Mouse (Mus musculus) c-Kit-positive CD71-negative TER-119-negative erythroid progenitor cells, embryonic 14.5 days (primary cell): ENCODE measurements around the gene Kcnk15.

Experiments used
- DNase-seq: peaks from one replicate; pipeline ENCODE4 v3.0.0-alpha.2; 2013; ENCODE audit warnings: low read depth

Gene Kcnk15

DNA sequence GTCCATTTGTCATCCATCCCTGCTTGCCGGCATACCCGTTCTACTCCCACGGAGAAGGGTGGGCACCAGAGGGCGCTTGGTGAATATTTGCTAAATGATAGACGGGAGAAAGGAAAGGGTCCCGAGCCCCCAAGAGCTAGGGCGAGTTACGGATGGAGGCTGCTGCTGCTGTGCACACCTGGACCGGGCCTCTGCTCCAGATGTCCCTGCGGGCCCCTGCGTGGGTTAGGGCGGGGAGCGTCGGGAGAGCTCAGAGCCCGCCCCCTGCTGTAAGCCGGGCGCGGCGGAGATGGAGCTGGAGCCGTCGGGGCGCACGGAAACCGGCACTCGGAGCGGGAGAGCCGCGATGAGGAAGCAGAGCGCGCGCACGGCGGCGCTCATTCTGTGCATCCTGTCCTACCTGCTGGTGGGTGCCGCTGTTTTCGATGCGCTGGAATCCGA, at the start of gene Kcnk15:
TSS of gene Kcnk15 (plus strand) at position 191 of the 441 bp plus-strand sequence.
- DNase-seq: no peak

DNA sequence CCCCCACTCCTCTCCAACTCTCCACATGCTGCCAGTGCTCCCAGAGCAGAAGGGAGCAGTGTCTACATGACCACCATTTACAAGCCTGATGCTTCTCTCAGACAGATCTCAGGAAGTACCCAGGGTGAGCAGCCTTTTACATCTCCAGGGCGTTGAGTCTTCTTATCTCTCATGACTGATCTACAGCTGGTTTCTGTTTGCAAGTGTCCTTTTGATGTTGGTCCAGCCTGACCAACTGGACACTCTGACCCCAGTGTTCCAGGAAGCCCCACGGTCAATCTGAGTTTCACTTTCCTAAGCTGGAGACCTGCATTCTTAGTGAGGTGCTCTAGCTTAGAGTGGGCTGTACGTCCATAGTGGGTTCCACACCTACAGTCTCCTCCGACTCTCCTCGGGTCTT, 49.6 kb upstream of the Kcnk15 start:
- DNase-seq: no peak

- DNase-seq: no peak
Observed at GRCm38 (mm10) chr2:163809166-163809565, 44.3 kb upstream of the Kcnk15 start.

GRCm38 (mm10) chr2:163809704-163810103, 43.7 kb upstream of the Kcnk15 start:
- no peak for DNase-seq

GRCm38 (mm10) chr2:163813077-163813476, 40.4 kb upstream of the Kcnk15 start:
- no peak for DNase-seq

DNA sequence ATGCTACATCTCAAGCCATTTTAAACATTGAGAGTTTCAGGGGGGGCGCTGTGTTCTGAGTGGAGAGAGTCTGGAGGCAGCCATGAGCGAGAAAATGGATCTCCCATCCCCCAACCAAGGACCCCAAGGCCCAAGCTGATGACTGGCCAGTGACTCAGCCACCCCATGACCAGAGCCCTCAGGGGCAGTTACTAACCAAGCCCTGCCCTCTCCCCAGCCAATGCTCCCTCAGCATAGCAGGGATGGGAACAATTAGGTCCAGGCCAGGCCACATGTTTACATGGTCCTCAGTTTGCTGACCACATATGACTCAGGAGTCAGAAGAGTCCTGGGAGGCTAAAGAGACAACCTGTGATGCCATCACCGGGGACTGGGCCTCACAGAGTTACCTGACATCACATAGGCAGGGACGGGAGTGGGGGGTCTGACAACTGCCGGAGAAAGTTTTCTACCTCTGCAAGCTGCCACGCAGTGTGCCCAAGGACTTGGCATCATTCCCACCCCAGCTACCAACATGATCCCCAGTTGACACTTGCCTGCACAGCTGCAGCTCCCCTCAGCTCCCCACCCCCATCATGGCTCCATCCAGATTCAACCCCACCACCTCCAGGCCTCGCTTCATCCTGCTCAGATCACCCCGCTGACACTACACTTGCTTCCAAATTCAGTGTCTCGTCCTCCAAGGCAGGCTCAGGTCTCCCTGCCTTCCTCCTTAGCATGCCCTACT, 38.5 kb upstream of the Kcnk15 start:
- DNase-seq: no peak

GRCm38 (mm10) chr2:163820607-163821006, 32.8 kb upstream of the Kcnk15 start, which contains the start of gene Ccn5:
Gene Ccn5 (plus strand): TSS chr2:163820861.
- no peak for DNase-seq

GRCm38 (mm10) chr2:163823248-163823647, 30.2 kb upstream of the Kcnk15 start:
- DNase-seq: peak; percentile 36

- no peak for DNase-seq
Observed at GRCm38 (mm10) chr2:163823771-163824170, 29.7 kb upstream of the Kcnk15 start.

GRCm38 (mm10) chr2:163825861-163826260, 27.6 kb upstream of the Kcnk15 start:
- no peak for DNase-seq

DNA sequence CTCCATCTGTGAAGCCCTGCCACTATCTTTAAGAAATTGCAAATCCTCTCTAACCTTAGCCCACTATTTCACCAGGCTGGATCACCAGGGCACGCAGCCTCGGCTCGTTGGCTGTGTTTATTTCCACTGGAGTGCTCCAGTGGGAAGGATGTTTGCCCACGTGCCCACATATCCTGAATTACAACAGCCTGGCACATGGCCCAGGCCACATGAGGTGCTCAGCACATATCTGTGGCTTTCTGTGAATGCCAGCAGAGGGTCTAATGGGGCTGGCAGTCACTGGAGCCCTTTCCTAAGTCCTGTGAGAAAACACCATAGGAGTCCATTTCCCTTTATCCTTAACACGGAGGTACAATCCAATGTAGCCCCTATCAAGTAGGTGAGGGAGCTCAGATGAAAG, 27.0 kb upstream of the Kcnk15 start:
- DNase-seq: no peak

DNA sequence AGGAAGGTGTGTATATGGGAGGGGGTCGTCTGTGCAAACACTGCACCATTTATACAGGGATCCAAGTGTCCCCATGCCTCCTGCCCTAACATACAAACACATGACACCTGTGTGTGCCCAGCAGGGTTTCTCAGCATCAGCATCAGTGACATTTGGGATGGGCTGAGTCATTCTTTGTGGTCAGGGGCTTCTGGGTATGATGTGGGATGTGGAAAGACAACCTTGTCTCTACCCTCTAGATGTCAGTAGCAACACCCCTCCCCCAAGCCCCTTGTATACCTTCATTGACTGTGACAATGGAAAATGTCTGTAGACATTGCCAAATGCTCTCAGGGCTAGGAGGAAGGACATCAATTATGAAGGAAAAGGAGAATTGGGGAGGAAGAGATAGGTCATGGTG, 22.3 kb upstream of the Kcnk15 start:
- no peak for DNase-seq

DNA sequence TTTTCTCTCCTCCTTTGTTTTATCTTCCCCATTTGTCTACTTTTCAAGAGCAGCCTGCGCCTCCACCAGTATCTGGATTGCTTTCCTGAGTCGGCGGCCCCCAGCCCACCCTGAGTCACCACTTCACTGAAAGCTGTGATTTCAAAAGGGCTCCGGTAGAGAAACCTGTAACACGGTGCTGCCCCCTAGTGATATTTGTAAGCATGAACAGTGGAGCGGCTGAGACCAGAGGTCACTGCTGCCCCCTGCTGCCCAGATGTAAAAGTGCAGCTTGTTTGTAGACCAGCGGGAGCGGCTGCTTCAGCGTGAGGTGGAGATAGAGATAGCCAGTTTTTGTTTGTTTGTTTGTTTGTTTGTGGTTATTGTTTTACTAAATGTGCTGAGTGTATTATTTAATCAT, 15.4 kb upstream of the Kcnk15 start:
- peak; percentile 68 for DNase-seq

GRCm38 (mm10) chr2:163839519-163839918, 13.9 kb upstream of the Kcnk15 start:
- DNase-seq: no peak

DNA sequence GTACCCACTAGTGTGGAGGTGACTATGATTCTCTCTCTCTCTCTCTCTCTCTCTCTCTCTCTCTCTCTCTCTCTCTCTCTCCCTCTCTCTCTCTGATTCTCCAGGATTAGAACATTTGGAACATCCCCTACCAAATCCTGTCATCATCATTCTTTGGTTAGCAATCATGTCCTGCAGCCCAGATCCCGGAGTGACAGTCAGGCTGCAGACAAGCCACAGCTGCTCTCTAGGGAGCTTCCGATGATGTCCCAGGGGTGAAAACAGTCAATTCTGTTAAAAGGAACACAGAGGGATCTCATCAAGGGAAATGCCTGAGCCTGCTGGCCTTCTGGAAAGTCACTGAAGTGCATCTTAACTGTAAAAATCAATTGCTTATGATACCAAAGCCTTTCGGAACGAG, 11.4 kb upstream of the Kcnk15 start:
- DNase-seq: no peak

- no peak for DNase-seq
Observed at GRCm38 (mm10) chr2:163857233-163857632, 3.8 kb downstream of the Kcnk15 start.

DNA sequence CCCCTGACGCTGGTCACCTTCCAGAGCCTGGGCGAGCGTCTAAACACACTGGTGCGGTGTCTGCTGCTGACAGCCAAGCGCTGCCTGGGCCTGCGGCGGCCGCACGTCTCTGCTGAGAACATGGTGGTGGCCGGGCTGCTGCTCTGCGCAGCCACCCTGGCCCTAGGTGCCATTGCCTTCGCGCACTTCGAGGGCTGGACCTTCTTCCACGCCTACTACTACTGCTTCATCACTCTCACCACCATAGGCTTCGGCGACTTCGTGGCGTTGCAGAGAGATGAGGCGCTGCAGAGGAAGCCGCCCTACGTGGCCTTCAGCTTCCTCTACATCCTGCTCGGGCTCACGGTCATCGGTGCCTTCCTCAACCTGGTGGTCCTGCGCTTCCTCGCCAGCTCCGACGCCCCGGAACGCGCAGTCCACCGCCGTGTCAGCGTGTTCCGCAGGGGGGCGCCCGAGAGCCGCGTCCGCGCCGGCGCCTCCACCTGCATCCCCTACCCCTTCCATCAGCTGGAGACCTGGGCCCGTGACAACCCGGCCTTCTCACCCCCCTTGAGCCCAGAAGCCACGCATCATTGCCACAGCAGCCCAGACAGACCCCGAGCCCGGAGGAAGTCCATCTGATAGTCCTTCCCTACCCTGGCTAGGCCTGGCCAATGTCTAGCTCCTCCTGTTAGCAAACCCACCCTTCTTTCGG, 5.0 kb downstream of the Kcnk15 start:
- no peak for DNase-seq

DNA sequence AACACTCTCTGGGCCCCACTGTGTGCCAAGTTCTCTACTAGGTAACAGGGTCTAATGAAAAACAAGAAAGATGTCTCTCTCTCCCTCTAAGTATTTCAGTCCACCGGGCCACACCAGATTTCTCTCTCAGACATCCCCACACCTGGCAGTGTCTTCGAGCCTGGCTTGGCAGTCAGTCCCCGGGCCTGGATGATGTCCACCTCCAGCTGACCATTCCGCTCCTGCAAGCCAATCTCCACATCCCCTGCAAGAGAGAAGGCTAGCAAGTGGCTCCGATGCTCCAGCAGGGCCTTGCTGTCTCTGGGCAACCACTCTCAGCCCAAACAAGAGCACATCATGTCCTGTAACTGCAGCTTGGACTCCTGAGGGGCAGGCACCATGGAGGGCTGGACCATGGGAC, 11.9 kb downstream of the Kcnk15 start:
- DNase-seq: no peak

GRCm38 (mm10) chr2:163866061-163866460, 12.6 kb downstream of the Kcnk15 start:
- no peak for DNase-seq

- DNase-seq: no peak
Observed at GRCm38 (mm10) chr2:163869783-163870182, 16.3 kb downstream of the Kcnk15 start.

DNA sequence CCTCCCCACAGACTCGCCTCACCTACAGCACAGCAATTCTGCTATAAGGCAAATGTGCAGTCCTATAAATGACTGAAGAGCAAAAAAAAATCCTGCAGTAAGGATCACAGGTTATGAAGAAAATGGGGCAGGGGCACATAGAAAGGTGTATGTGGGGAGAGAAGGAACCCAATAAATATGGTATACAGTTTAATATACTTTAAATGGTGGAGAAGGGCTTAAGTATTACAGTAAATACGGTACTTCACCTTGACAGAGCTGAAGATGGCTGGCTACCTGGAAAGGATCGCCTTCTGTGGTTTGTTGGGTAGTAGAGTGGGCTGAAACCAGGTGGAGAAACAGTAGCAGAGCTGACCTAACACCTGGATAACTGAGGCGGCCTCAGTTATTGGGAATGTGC, 17.8 kb downstream of the Kcnk15 start:
- DNase-seq: no peak

DNA sequence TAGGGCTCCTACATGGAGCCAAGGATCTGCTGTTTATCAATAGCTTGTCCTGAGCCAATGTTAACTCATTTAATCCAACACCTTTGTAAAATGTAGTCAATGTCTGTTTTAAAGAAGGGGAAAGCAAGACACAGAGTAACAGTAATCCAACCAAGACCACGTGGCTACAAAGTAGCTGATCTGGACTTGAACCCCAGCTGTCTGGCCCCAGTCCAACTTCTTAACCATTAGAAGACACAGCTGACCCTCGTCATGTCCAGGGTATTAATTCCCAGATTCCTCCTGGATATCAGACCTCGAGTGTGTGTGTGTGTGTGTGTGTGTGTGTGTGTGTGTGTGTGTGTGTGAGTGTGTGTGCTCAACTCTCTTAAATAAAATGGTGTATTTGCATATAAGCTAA, 18.5 kb downstream of the Kcnk15 start:
- no peak for DNase-seq

GRCm38 (mm10) chr2:163874877-163875276, 21.4 kb downstream of the Kcnk15 start:
- DNase-seq: no peak

DNA sequence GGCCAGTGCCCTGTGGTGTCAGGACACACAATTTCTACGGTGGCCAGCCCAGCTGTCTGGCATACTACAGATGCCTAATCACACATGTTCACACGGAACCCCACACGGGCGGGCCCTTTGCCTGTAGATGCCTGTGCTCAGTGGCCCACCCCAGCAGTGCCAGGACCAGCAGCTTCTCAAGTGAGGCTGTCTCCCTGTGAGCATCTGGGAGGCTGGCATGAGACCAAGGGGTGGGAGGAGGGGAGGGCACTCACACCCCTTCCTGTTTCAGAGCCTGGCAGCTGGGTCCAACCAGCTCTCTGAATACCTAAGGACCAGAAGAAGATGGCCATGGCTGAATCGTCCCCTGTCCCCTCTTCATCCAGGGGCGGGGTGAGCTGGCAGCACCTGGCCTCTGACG, 22.0 kb downstream of the Kcnk15 start:
- DNase-seq: no peak
